ENCODE assay signal across 12 mouse cellular contexts in genomic region chr12:103408144-103408543, GRCm38 (mm10). TPM values are rescaled to one million over a fixed set of nuclear protein-coding genes. Genes with fewer than 3 reads are reported as not detected.
DNase-seq lines count a peak whose midpoint lies in the region.
"Had no signal": no experiment of that assay in that cellular context is flagged by ENCODE, and none has a peak within 500 bp of the region (broad histone marks: within the 10 kb centered on the region; RNA-seq: fewer than 3 reads in every experiment).

No protein-coding gene starts in this region.

- DNase-seq in frontal cortex, adult 2 months (ENCODE audit: extremely low spot score in 1 of 2, low spot score in 1 of 2), result peak; percentile 49 to 72
- no peak for DNase-seq in frontal cortex, postnatal 14 days (ENCODE audit: low spot score in 2 of 2)
- peak; percentile 88 for DNase-seq in brain, adult 2 months (ENCODE audit: low read depth, low spot score)
- peak; percentile 51 for DNase-seq in cerebellum, adult 9-10 months
- DNase-seq in right cerebral cortex, adult 2 months (ENCODE audit: low spot score in 2 of 2), result peak; percentile 67 to 68
- DNase-seq in lung, postnatal 36 days, result no peak
- DNase-seq in urinary bladder, postnatal 36 days (ENCODE audit: low spot score in 2 of 2), result no peak
- DNase-seq: adrenal gland, postnatal 10 days; B cell, adult 2 months; heart, postnatal 36 days; kidney, adult 11 months; thymus, postnatal 4 days had no signal

RNA-seq across cellular contexts. Expression of gene 9330161L09Rik, which starts 0.5 kb away (rescaled TPM):
- polyA plus RNA-seq in frontal cortex, adult 2 months (2012; rRNA removed), result 1.00 and 1.6 TPM in 2 replicates

RNA-seq across cellular contexts. Expression of gene Ddx24, which starts 17.5 kb away (rescaled TPM):
- 136 and 141 TPM in 2 replicates for polyA plus RNA-seq in frontal cortex, adult 2 months (2012; rRNA removed)

RNA-seq across cellular contexts. Expression of gene Otub2, which starts 19.7 kb away (rescaled TPM):
- polyA plus RNA-seq in frontal cortex, adult 2 months (2012; rRNA removed), result 23.6 and 24.4 TPM in 2 replicates

RNA-seq across cellular contexts. Expression of gene Ifi27, which starts 25.9 kb away (rescaled TPM):
- polyA plus RNA-seq in frontal cortex, adult 2 months (2012; rRNA removed), result 117 and 120 TPM in 2 replicates

RNA-seq across cellular contexts. Expression of gene Ifi27l2a, which starts 35.3 kb away (rescaled TPM):
- polyA plus RNA-seq in frontal cortex, adult 2 months (2012; rRNA removed), result 14.3 and 15.4 TPM in 2 replicates

Comparison
In these comparisons a context has a peak if more than half of its experiments do, and no peak if none do; other contexts are left out.
1. DNase-seq: peak in frontal cortex, adult 2 months (2 of 2), brain, adult 2 months (single experiment), cerebellum, adult 9-10 months (single experiment) and right cerebral cortex, adult 2 months (2 of 2); none in frontal cortex, postnatal 14 days (0 of 2), lung, postnatal 36 days (single experiment) and urinary bladder, postnatal 36 days (0 of 2).